Mouse (Mus musculus) spleen, embryonic (tissue): ENCODE results near the gene Syn2.

Source experiments
- CTCF ChIA-PET: fragments of 350-600 bp; sonication (Branson Sonifier 250); formaldehyde crosslinking; loops from one replicate; lab custom pipeline; 2022; lab: Charles Lee

Syn2 gene

DNA sequence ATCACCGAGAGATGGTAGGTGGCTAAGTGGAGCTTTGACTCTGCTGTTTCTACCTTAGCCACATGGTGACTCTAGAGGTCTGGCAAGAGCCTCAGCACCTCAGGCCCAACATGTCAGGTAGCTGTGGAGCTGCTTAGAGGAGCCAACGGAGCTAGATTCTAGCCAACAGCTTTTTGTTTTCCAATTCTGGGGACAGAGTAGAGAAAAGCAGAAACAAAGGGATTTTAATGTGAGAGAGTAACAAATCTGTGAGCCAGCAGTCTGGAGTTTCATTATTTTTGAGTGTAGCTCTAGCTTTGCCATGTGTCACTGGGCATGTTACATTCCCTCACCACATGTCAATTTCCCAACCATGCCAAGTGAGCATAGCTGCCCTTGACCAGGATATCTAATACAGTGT lies 109.5 kb downstream of the Syn2 start:
- CTCF ChIA-PET = no interaction called here

GRCm38 (mm10) chr6:115245500-115246058 lies 110.9 kb downstream of the Syn2 start:
- CTCF ChIA-PET = no interaction called here

GRCm38 (mm10) chr6:115251531-115251985 lies 116.9 kb downstream of the Syn2 start:
- CTCF ChIA-PET = no interaction called here

GRCm38 (mm10) chr6:115252099-115252873 lies 117.6 kb downstream of the Syn2 start, which contains the start of gene Timp4:
Gene Timp4, minus strand, starts transcription at chr6:115252205.
- CTCF ChIA-PET = interaction anchor here (0.7 kb wide), 1 partner anchor 29 kb away, joined by 3 read pairs; no protein-coding TSS in a partner anchor

DNA sequence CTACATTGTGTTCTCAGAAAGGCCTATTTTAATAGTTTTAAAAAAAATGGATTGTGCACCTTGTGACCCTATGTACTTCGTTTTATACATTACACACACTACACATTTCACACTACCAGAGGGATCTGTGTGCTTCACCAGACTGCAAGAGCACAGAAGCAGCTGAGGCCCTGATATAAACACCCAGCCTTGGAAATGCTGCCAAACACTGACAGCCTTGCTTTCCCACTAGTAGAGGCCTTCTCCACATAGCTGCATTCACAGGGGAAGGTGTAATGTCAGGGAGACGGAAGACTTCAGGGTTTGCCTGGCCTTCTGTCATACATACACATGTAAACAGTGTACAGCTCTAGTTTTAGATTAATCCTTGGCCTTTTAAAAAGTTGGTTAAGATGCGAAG lies 120.5 kb downstream of the Syn2 start:
- CTCF ChIA-PET = no interaction called here

- CTCF ChIA-PET = interaction anchor here (0.5 to 1.2 kb wide), 2 partner anchors 14 to 33 kb away, joined by 5 read pairs; no protein-coding TSS in a partner anchor
These were observed 125.8 kb downstream of the Syn2 start for GRCm38 (mm10) chr6:115260507-115260906.

DNA sequence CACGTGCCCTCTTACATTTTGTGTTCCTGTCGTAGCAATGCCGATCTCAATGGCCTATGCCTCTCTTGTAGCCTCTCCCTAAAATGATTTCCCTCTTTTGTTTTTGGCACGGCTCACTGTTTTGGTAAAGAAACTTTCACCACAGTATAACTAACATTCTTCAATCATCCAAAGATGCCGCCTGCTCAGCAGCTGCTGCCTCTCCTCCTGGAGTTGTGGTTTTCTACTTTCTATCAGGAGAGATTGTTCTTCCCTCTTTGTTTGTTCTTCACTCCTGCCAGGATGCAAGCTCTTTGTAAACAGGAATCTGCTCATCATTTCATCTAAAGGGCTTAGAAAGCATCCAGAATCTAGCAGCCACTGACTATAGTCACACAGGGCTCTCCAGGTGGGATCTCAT lies 132.1 kb downstream of the Syn2 start:
- CTCF ChIA-PET = no interaction called here

GRCm38 (mm10) chr6:115267916-115268315 lies 133.2 kb downstream of the Syn2 start:
- CTCF ChIA-PET = interaction anchor here (0.6 kb wide), 1 partner anchor 49 kb away, joined by 3 read pairs; no protein-coding TSS in a partner anchor

DNA sequence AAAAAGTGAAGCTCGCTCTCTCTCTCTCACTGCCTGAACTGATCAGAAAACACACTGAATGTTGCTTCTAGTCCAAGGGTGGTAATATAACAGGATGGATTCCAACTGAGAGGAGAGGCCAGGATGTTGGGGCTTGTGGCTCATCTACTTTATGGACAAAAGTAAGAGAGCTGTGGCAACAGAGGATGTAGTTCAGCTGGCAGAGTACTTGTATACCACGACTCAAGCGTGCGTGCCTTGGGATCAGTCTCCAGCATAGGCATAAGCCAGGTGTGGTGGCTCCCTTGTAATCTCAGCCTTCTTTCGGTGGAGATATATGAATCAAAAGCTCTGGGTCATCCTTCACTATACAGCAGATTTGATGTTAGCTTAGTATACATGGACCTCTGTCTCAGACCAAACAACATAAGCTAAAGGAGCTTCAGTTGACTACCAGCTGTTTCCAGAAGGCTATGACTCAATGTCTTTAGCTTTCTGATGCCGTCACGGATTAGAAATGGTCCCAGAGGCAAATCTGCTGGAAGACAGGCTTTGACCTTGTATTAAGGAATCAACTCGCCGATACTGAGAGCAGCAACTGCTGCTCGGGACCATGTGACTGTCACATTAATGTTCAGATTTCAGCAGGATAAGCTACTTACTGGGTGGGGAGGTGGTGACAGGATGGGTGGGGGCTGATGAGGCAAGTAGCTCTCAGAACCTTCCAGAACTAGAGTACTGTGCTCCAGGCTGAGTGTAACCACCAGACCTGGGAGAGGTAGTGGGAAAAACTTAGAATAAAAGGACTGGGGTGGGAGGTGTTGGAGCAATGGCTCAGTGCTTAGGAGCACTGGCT lies 134.1 kb downstream of the Syn2 start:
- CTCF ChIA-PET = interaction anchor here (0.6 kb wide), 1 partner anchor 1301 kb away, joined by 18 read pairs; no protein-coding TSS in a partner anchor

DNA sequence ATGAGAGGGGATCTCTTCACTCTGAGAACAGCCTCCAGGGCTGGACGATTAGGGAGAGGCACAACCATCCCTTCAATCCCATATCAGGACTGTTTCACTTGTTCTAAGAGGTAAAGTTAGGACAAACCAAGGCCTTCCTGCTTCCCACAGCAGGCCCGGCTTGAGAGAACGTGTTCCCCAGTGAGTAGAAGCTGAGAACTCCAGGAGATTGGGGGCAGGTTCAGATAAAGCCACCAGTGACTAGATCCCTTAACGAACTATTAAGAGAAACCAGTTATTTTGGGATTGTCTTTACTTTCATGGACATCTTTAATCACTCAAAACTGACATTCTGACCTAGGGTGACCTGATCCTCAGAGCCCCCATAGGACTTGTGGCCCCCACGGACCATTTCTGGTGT lies 134.9 kb downstream of the Syn2 start:
- CTCF ChIA-PET = no interaction called here

DNA sequence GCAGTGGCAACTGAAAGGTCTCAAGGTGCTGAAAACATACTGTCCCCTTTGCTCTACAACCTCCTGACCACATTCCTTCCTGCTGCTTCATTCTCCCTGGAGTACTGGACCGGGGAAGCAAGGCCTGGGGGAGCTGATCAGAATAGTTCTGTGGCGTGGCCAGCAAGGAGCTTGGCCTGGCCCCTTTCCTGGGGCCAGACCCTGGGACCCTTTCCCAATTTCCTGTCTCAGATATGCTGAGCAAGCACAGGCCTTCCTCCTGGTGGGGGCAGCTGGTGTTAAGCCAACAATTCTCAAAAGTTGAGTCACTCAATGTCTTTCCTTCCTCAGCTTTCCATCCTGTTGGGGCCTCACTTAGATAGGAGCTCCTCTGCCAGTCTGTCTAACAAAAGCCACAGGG lies 135.4 kb downstream of the Syn2 start:
- CTCF ChIA-PET = no interaction called here

- CTCF ChIA-PET = no interaction called here
These were observed 136.6 kb downstream of the Syn2 start for GRCm38 (mm10) chr6:115271326-115271725.

DNA sequence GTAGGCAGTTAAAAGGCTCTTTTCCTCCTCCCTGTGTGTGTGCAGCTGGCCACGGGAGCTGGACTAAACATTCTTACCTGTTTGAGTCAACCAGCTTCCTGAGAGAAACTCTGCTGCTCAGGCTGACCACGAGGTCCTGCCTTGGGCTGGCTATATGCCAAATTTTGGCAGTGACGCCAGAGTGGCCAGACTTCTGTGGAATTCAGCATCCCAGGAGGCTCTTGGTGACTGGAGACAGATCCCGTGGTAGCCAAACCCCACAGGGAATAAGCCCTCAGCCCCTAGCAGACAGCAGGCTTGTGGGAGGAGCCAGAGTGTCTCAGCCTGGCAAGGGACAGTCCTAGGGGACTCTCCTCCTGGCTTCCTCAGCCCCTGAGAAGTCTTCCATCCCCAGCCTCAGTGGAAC lies 137.2 kb downstream of the Syn2 start:
- CTCF ChIA-PET = no interaction called here

DNA sequence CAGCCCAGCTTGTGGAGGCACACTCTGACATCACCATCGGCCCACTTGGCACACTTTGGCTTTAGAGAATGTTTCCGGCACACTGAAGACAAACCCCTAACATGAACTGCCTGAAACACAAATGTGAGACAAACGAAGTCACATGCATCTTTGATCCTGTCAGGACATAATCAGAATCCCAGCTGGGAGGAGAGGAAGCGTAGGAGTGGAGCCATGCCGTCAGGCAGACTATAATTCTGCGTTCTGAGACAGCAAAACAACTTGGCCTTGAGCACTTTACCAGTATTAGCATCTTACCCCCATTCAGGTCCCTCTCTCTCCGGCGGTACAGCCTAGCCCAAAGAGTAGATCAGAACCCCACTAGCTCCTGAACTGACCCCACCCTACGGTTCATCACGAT lies 138.6 kb downstream of the Syn2 start:
- CTCF ChIA-PET = interaction anchor here (1.0 kb wide), 1 partner anchor 12 kb away, joined by 5 read pairs; no protein-coding TSS in a partner anchor

- CTCF ChIA-PET = interaction anchor here (1.0 kb wide), 1 partner anchor 14 kb away, joined by 5 read pairs; no protein-coding TSS in a partner anchor
These were observed 140.0 kb downstream of the Syn2 start for GRCm38 (mm10) chr6:115274705-115275104.

DNA sequence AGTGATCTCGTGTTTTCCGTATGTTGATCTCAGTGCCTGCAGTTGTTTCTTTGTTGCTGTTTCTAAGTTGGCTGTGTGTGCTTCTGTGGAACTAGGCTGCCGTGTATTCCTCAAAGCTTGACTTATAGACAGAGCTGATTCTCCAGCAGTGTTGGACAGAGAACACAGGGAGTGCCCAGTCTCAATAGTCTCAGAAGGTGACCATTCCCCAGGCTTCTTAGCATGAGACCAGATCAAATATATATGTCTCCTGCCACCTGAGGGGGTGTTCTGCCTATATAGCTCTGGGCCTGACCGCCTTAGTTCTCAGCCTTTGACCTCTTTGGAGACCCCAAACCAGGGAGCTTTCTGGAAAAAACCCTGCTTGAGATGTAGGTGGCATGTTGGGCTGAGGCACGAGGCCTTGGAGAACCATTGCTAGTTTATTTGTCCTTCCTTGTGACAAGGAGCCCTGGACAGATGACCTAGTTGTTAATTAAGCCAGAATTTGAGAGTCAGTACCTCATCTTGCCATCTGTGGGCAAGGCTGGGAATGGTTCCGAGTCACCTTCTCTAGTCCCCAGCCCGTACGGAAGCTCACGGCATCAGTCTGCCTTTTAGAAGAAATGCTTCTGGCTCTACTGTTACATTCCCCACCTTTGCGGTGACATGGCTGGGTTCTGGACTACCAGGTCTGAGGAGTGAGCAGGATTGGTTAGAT lies 140.6 kb downstream of the Syn2 start:
- CTCF ChIA-PET = no interaction called here

DNA sequence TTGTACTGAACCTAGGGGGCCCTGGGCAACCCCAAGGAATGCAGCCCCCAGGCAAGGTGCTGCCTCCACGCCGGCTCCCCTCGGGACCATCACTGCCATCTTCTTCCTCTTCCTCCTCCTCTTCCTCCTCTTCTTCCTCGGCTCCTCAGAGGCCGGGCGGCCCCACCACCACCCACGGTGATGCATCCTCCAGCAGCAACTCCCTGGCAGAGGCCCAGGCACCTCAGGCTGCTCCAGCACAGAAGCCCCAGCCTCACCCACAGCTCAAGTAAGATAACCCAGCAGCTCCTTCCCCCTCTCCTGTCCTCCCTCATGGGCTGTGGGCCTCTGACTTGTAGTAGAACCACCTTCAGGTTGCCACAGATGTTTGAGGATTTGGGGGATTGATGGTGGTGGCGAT lies 143.4 kb downstream of the Syn2 start:
- CTCF ChIA-PET = no interaction called here

DNA sequence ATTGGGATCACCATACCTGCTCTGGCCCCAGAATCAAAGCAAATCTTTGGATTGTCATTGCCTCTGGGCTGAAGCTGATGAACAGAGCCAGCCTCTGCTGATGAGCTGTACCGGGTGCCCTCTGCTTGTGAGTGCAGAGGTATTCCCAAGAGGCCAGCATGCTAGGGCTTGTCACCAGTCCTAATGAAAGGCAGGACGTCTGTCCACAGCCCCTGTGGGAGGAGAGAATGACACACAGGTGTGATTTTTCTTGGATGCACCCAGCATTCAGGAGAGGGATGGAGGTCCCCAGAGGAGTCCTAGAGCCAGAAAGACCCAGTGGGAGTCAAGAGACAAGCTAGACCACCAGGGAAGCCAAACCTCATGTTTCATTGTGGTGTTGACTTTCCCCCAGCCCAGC lies 144.9 kb downstream of the Syn2 start:
- CTCF ChIA-PET = no interaction called here

- CTCF ChIA-PET = no interaction called here
These were observed 149.5 kb downstream of the Syn2 start for GRCm38 (mm10) chr6:115284153-115284552.

DNA sequence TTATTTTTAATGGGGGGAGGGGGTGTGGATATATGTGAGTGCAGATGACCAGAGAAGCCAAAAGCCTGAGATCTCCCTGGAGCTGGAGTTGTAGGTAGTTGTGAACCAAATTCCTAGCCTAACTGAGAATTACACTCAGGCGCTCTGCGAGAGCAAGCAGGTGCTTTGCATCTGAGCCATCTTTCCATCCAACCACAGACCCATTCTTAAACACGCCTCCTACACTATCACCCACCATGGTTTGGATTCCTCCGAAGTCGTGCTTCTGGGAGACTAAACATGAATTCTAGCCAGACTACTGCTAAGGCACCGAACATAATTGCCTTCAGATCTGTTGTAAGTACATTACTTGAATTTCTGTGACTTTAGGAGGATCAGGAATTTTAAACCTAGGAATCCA lies 151.7 kb downstream of the Syn2 start:
- CTCF ChIA-PET = no interaction called here

DNA sequence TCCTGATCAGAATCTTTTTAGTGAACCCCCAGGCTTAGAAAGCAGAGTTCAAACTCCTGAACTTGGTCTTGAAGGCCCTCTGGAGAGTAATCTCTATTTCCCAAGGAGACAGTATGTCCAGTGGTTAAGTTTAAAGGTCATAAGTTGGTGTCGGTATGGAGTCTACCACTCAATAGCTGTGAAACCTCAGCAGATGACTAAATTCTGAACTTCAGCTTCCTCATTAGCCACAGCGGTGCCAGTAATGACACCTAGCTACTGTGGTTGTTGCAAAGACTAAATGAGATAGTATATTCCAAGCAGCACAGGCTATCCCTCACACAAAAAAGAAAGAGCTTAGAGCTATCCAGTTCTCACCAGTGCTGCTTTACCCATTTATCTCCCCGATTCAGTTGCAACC lies 153.5 kb downstream of the Syn2 start:
- CTCF ChIA-PET = no interaction called here
